Mouse (Mus musculus) megakaryocyte, embryonic 14.5 days (primary cell): ENCODE measurements around the gene Tubgcp5.

Source experiments
- FLI1 ChIP-seq: IDR thresholded peaks from 2 replicates; pipeline ENCODE4 v1.6.1; 2012; ENCODE audit warnings: low read length, inconsistent platforms, mixed read lengths
- GATA1 ChIP-seq: IDR thresholded peaks from 3 replicates; pipeline ENCODE4 v1.6.1; 2012; ENCODE audit warnings: mixed read lengths, low read length, inconsistent platforms, borderline replicate concordance

- TF ChIP-seq FLI1 (no peak), GATA1 (no peak)
Measured at GRCm38 (mm10) chr7:55861175-55861574, 67.2 kb downstream of the Tubgcp5 start.
